Mouse (Mus musculus) ES-Bruce4 (cell line): ENCODE measurements around the gene Tmbim6. TPM values are rescaled to one million over a fixed set of nuclear protein-coding genes. Genes with fewer than 3 reads are reported as not detected.

Experiments used
- H3K27ac ChIP-seq: 2 replicates; pipeline ENCODE4 v1.5.1; 2012; ENCODE audit warnings: low read length, inconsistent platforms; ENCODE audit not compliant: insufficient read depth
- H3K27me3 ChIP-seq: 2 replicates; pipeline ENCODE4 v1.6.1; 2012; ENCODE audit warnings: mild to moderate bottlenecking, low read length, inconsistent platforms; ENCODE audit not compliant: control insufficient read depth, poor library complexity, insufficient read depth, severe bottlenecking
- H3K36me3 ChIP-seq: 2 replicates; pipeline ENCODE4 v1.6.1; 2012; ENCODE audit warnings: inconsistent platforms, mild to moderate bottlenecking, low read length, moderate library complexity; ENCODE audit not compliant: control insufficient read depth, poor library complexity, insufficient read depth, severe bottlenecking
- H3K4me1 ChIP-seq: one replicate; pipeline ENCODE4 v1.8.1; 2011; ENCODE audit warnings: low read length; ENCODE audit not compliant: control insufficient read depth, insufficient read depth
- H3K4me3 ChIP-seq: 2 replicates; pipeline ENCODE4 v1.5.1; 2011; ENCODE audit warnings: low read depth, mild to moderate bottlenecking, low read length
- H3K9ac ChIP-seq: 2 replicates; pipeline ENCODE4 v1.6.1; 2012; ENCODE audit warnings: low read depth, mild to moderate bottlenecking, inconsistent platforms; ENCODE audit not compliant: poor library complexity, severe bottlenecking
- H3K9me3 ChIP-seq: replicated peaks from 2 replicates; pipeline ENCODE4 v1.6.1; 2012; ENCODE audit warnings: mild to moderate bottlenecking, low read length, inconsistent platforms; ENCODE audit not compliant: control insufficient read depth, poor library complexity, insufficient read depth, severe bottlenecking
- CTCF ChIP-seq: IDR thresholded peaks from one replicate; pipeline ENCODE4 v1.8.1; 2011; ENCODE audit warnings: low read depth, low read length
- EP300 ChIP-seq: IDR thresholded peaks from 2 replicates; pipeline ENCODE4 v1.6.1; 2011; ENCODE audit warnings: low read depth, low read length; ENCODE audit not compliant: insufficient read depth
- POLR2A ChIP-seq: IDR thresholded peaks from one replicate; pipeline ENCODE4 v1.8.1; 2011; ENCODE audit warnings: low read length; ENCODE audit not compliant: insufficient read depth
- polyA plus RNA-seq: library from polyadenylated mRNA; stranded (reverse); fragments of >200 nt; gene quantifications from 2 replicates; pipeline ENCODE4 v1.2.4, GENCODE M21; 2011; ENCODE audit warnings: low read depth; ENCODE audit not compliant: missing spikeins, insufficient read depth, insufficient read length

The Tmbim6 gene
- polyA plus RNA-seq, 1 experiment, result 429 TPM

DNA sequence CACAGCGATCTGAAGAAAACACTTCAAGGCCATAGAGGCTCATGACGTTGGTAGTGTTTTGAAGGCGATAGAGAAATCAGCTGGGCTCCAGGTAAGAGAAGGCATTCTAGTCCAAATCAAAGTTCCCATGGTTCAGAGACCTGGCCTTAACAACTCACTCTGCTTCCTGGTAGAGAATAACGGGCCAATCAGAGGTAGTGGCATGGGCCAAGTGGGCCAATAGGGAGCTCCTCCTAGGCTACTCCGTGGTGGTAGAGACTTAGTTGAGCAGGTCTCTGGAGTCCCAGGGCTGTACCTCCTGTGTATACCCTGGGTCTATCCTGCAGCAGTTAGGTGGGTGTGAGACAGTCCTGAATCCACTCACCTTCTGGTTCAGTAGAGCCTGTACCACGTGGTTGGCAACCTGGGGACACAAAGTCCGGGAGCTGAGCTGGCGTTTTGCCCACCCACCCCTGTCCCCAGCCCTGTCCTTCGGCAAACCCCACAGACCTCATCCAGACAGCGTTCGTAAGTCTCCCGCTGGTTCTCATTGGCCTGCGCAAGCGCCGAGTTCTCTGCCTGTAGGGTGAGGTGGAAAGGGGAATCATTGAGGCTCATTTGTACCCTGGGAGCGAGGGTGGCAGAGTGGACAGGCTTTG is 40.5 kb downstream of the Tmbim6 start:
- Histone ChIP-seq H3K36me3 (no peaks in the 10 kb centered on the region; the same call in 1 of the 2 replicates), H3K4me1 (no peaks in the 10 kb centered on the region), H3K9me3 (no peaks in the 10 kb centered on the region), H3K4me3 (no peak overlapping the region), H3K27me3 (no peaks in the 10 kb centered on the region), H3K27ac (no peak overlapping the region), H3K9ac (no peak overlapping the region)
- TF ChIP-seq CTCF (no peak), POLR2A (no peak), EP300 (no peak)

DNA sequence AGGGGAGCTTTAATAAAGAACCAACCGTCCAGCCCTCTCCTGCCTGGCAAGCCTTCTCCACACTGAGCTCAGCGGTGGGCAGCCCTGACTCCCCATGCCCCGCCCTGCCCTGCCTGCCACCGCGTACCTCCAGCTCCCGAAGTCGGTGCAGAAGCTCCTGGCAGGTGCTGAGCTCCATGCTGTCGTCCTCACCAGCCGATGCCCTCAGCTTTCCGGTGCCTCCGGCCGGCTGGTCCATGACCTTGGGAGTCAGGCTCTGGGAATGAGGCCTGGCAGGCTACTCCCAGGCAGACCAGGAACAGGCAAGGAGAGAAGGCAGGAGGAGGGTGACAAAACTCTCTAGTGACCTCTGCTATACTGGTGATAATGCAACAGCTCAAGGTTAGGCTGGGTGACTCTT is 41.2 kb downstream of the Tmbim6 start:
- H3K27me3 ChIP-seq, result no peaks in the 10 kb centered on the region
- H3K4me1 ChIP-seq, result no peaks in the 10 kb centered on the region
- no peak overlapping the region for H3K9ac ChIP-seq
- H3K27ac ChIP-seq, result no peak overlapping the region
- H3K9me3 ChIP-seq, result no peaks in the 10 kb centered on the region
- H3K4me3 ChIP-seq, result no peak overlapping the region
- TF ChIP-seq CTCF (no peak), POLR2A (no peak), EP300 (no peak)
- no peaks in the 10 kb centered on the region; the same call in 1 of the 2 replicates for H3K36me3 ChIP-seq

DNA sequence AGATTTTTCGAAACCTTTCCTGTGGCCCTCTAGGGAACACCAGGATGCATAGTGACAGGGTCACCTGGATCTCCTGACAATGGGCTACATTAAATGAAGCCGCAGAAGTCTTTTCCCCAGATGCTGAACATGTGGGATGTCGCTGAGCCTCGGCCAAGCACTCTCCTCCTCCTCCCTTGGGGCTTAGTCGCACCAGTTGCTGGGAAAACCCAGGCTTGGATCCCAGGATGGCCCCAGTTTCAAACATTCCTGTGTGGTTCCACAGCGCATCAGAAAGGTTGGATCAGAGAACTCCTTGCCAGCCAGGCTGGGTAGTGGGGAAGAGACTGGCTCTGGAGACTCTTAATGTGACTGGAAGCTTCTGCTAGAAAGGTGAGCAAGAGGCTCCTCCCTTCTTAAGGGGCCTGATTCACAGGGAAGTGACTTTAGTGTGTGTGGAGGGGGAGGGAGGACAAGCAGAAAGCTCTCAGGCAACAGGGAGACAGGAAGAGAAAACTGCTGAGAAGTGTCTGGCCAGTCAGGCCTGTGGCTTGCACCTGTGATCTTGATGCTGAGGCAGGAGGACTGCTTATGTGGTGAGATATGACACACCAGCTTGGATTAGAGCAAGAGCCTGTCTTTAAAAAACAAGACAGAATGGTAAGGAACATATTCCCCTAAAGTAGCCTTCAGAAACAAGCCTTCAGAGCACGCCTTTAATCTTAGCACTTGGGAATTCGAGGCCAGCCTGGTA is 46.5 kb downstream of the Tmbim6 start:
- Histone ChIP-seq H3K9me3 (no peaks in the 10 kb centered on the region), H3K4me1 (no peaks in the 10 kb centered on the region), H3K9ac (no peak overlapping the region), H3K36me3 (no peaks in the 10 kb centered on the region), H3K27me3 (no peaks in the 10 kb centered on the region), H3K27ac (no peak overlapping the region), H3K4me3 (no peak overlapping the region)
- TF ChIP-seq CTCF (no peak), POLR2A (no peak), EP300 (no peak)

DNA sequence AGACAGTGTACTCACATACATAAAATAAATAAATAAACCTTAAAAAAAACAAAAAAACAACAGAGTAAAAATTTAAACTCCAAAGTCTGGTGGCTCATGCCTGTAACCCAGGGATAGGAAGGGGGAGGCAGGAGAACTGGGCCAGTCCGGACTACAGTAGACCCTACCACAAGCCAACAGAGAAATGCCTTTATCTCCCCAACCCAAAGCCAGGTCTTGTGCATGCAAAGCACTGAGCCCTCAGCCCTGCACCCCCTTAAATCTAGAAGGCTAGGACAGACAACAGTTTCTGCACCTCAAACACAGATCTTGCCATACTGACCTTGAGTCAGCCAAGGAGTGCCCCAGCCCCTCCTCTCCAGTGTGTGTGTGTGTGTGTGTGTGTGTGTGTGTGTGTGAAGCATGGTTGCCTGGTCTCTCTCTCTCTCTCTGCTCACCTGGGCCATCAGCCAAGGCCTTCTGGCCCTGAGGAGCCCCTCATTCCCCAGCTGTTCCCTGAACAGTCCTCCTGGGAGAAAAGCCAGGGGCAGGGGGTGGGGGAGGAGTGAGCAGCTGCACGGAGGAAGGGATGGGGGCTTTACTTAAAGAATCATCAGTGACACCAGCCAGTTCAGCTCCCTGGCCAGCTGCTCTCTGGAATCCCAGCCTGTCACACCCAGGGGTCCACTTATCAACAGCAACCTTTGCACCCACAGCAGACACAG is 47.6 kb downstream of the Tmbim6 start:
- TF ChIP-seq EP300 (no peak), POLR2A (no peak), CTCF (no peak)
- H3K27ac ChIP-seq, result no peak overlapping the region
- no peak overlapping the region for H3K9ac ChIP-seq
- no peaks in the 10 kb centered on the region for H3K9me3 ChIP-seq
- no peaks in the 10 kb centered on the region for H3K36me3 ChIP-seq
- no peaks in the 10 kb centered on the region for H3K4me1 ChIP-seq
- H3K4me3 ChIP-seq, result no peak overlapping the region
- no peaks in the 10 kb centered on the region for H3K27me3 ChIP-seq

DNA sequence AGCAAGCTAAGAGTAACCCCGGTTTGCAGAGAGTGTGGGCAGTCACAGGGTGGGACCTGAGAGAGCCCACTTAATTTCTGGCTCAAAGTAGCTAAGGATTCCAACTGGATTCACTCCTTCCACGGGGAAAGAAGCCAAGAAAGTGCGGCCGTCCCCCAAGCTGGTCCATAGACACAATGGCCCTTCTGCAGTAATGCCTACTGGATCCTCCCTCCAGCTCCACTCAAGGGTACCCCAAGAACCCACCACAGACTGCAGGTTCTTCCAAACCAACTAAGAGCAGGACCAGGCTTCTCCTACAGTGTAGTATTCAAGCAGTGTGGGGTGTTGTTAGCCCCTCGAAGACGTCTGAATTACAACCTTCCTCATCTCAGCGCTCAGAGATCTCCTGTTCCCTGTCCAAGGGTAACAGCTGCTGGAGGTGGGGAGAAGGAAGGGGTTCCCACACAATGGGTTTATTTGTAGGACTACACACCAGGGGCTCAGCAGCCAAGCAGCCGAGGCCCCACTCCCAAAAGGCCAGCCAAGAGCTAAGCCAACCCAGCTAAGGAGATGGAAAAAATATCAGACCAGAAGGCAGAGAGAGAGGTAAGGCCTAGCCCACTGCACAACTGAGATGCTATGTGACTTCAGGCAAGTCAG is 48.3 kb downstream of the Tmbim6 start:
- Histone ChIP-seq H3K4me3 (no peak overlapping the region), H3K36me3 (no peaks in the 10 kb centered on the region), H3K27ac (no peak overlapping the region), H3K9me3 (no peaks in the 10 kb centered on the region), H3K4me1 (no peaks in the 10 kb centered on the region), H3K9ac (no peak overlapping the region), H3K27me3 (no peaks in the 10 kb centered on the region)
- TF ChIP-seq POLR2A (no peak), CTCF (no peak), EP300 (no peak)
